Mouse (Mus musculus) forebrain, embryonic 11.5 days (tissue): ENCODE results near the gene Tmem266. TPM values are rescaled to one million over a fixed set of nuclear protein-coding genes. Genes with fewer than 3 reads are reported as not detected.

Source experiments
- ATAC-seq: fragments of 200-750 bp; cut with Nextera tagmentation; replicated peaks from 2 replicates; pipeline ENCODE4 v1.8.0; 2017; ENCODE audit warnings: moderate TSS enrichment; ENCODE audit not compliant: low FRiP score
- DNase-seq: peaks from one replicate; pipeline ENCODE4 v3.0.0-alpha.2; 2017; ENCODE audit warnings: low spot score
- H3K27ac ChIP-seq: fragments of 300-500 bp; sonication (generic); 2 replicates; pipeline ENCODE4 v1.5.1; 2014; ENCODE audit warnings: low read depth, low read length
- H3K27me3 ChIP-seq: fragments of 300-500 bp; sonication (generic); 2 replicates; pipeline ENCODE4 v1.6.1; 2014; ENCODE audit warnings: mild to moderate bottlenecking, low read length, mixed read lengths; ENCODE audit not compliant: control insufficient read depth, insufficient read depth
- H3K36me3 ChIP-seq: fragments of 300-500 bp; sonication (generic); 2 replicates; pipeline ENCODE4 v1.6.1; 2014; ENCODE audit warnings: mild to moderate bottlenecking, low read length, moderate library complexity, mixed read lengths; ENCODE audit not compliant: control insufficient read depth, insufficient read depth
- H3K4me1 ChIP-seq: fragments of 300-500 bp; sonication (generic); replicated peaks from 2 replicates; pipeline ENCODE4 v1.6.1; 2014; ENCODE audit warnings: low read length, mixed read lengths; ENCODE audit not compliant: control insufficient read depth, insufficient read depth
- H3K4me2 ChIP-seq: fragments of 300-500 bp; sonication (generic); 2 replicates; pipeline ENCODE4 v1.6.1; 2014; ENCODE audit warnings: low read depth, mild to moderate bottlenecking, low read length, moderate library complexity, mixed read lengths; ENCODE audit not compliant: severe bottlenecking
- H3K4me3 ChIP-seq: fragments of 300-500 bp; sonication (generic); 2 replicates; pipeline ENCODE4 v1.5.1; 2014; ENCODE audit warnings: low read depth, low read length
- H3K9ac ChIP-seq: fragments of 300-500 bp; sonication (generic); 2 replicates; pipeline ENCODE4 v1.6.1; 2014; ENCODE audit warnings: low read length
- H3K9me3 ChIP-seq: fragments of 300-500 bp; sonication (generic); 2 replicates; pipeline ENCODE4 v1.6.1; 2016; ENCODE audit warnings: low read length, mixed read lengths; ENCODE audit not compliant: control insufficient read depth
- WGBS: fragments of 180-500 bp; shearing (Covaris S2); extraction: QIAGEN DNeasy Blood & Tissue Kit; methylation state at CpG from one replicate; pipeline ENCODE4 v1.1.7; 2014; 5-methylcytosine and 5-hydroxymethylcytosine counted together
- polyA plus RNA-seq: library from polyadenylated mRNA; unstranded; fragments of >200 nt; fragmentation: Nextera tagmentation; extraction: Ambion mirVana; gene quantifications from 2 replicates; pipeline ENCODE4 v1.2.1, GENCODE M21; 2014

Tmem266 gene
- polyA plus RNA-seq, 1 experiment from 2014 or later: not detected

- H3K9ac ChIP-seq: no peak overlapping the region
- H3K4me3 ChIP-seq: no peak overlapping the region
- no peaks in the 10 kb centered on the region for H3K36me3 ChIP-seq
- no peaks in the 10 kb centered on the region for H3K27me3 ChIP-seq
- ATAC-seq (no peak), DNase-seq (no peak)
- no peak overlapping the region for H3K27ac ChIP-seq
- 90% methylated on average over 1 of the region's 1 CpGs for WGBS
- H3K4me1 ChIP-seq: no peaks in the 10 kb centered on the region
- no peak overlapping the region for H3K4me2 ChIP-seq
- no peaks in the 10 kb centered on the region for H3K9me3 ChIP-seq
Measured at GRCm38 (mm10) chr9:55476084-55476483, 149.4 kb downstream of the Tmem266 start.

DNA sequence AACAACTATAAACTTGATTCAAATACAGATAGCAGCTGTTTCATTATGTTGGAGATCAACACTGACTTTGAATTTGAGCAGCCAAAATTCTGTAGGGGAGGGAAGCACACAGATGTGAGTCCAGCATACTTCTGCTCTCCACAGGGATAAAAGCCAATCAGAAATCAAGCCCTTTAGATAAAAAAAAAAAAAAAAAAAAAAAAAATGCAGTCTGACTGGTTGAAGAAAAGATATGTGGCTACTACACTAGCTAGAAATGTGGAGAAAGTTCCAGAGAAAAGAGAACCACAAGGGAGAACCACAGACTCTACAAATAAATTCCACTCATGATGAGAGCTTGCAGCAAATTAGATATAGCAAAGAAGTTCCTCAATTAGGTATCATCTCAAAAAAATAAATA, 152.0 kb downstream of the Tmem266 start:
- ATAC-seq (no peak), DNase-seq (no peak)
- Histone ChIP-seq H3K9ac (no peak overlapping the region), H3K4me1 (no peaks in the 10 kb centered on the region), H3K4me2 (no peak overlapping the region), H3K4me3 (no peak overlapping the region), H3K9me3 (no peaks in the 10 kb centered on the region), H3K27me3 (no peaks in the 10 kb centered on the region), H3K27ac (no peak overlapping the region), H3K36me3 (no peaks in the 10 kb centered on the region)

- H3K27me3 ChIP-seq: no peaks in the 10 kb centered on the region
- no peak overlapping the region for H3K9ac ChIP-seq
- H3K9me3 ChIP-seq: no peaks in the 10 kb centered on the region
- no peak overlapping the region for H3K4me3 ChIP-seq
- H3K4me2 ChIP-seq: no peak overlapping the region
- H3K4me1 ChIP-seq: no peaks in the 10 kb centered on the region
- 88% methylated on average over 2 of the region's 2 CpGs for WGBS
- DNase-seq (no peak), ATAC-seq (no peak)
- no peaks in the 10 kb centered on the region for H3K36me3 ChIP-seq
- no peak overlapping the region for H3K27ac ChIP-seq
Measured at GRCm38 (mm10) chr9:55482116-55482515, 155.4 kb downstream of the Tmem266 start.

Other genes with a start within 250 kb of the Tmem266 start
- 46.1 and 49.4 TPM in 2 replicates for gene Ube2q2, start 178.1 kb upstream of the Tmem266 start, polyA plus RNA-seq
- 87.5 and 87.8 TPM in 2 replicates for gene Fbxo22, start 118.0 kb upstream of the Tmem266 start, polyA plus RNA-seq
- 1.2 and 1.3 TPM in 2 replicates for gene Nrg4, start 69 bp upstream of the Tmem266 start, polyA plus RNA-seq
- 147 and 151 TPM in 2 replicates for gene Etfa, start 185.3 kb downstream of the Tmem266 start, polyA plus RNA-seq
- 0.77 and 0.96 TPM in 2 replicates for gene Isl2, start 211.8 kb downstream of the Tmem266 start, polyA plus RNA-seq